Mouse (Mus musculus) embryonic facial prominence, embryonic 11.5 days (tissue): ENCODE results near the gene Usp48. TPM values are rescaled to one million over a fixed set of nuclear protein-coding genes. Genes with fewer than 3 reads are reported as not detected.

Experiments used
- ATAC-seq: fragments of 200-750 bp; cut with Nextera tagmentation; replicated peaks from 2 replicates; pipeline ENCODE4 v1.8.0; 2017; ENCODE audit warnings: low read depth; ENCODE audit not compliant: insufficient number of reproducible peaks, low FRiP score, low TSS enrichment
- DNase-seq: peaks from one replicate; pipeline ENCODE4 v3.0.0-alpha.2; 2015; ENCODE audit warnings: low spot score
- H3K27ac ChIP-seq: fragments of 300-500 bp; sonication (generic); replicated peaks from 2 replicates; pipeline ENCODE4 v1.5.1; 2014; ENCODE audit warnings: mild to moderate bottlenecking, low read depth, low read length, control low read depth
- H3K27me3 ChIP-seq: fragments of 300-500 bp; sonication (generic); 2 replicates; pipeline ENCODE4 v1.6.1; 2014; ENCODE audit warnings: mild to moderate bottlenecking, low read length, moderate library complexity, mixed read lengths; ENCODE audit not compliant: control insufficient read depth, insufficient read depth
- H3K36me3 ChIP-seq: fragments of 300-500 bp; sonication (generic); replicated peaks from 2 replicates; pipeline ENCODE4 v1.6.1; 2014; ENCODE audit warnings: low read depth, mild to moderate bottlenecking, low read length, moderate library complexity, mixed read lengths; ENCODE audit not compliant: control insufficient read depth, insufficient read depth
- H3K4me1 ChIP-seq: fragments of 300-500 bp; sonication (generic); 2 replicates; pipeline ENCODE4 v1.6.1; 2014; ENCODE audit warnings: low read length, mixed read lengths; ENCODE audit not compliant: control insufficient read depth, insufficient read depth
- H3K4me2 ChIP-seq: fragments of 300-500 bp; sonication (generic); 2 replicates; pipeline ENCODE4 v1.6.1; 2014; ENCODE audit warnings: low read depth, mild to moderate bottlenecking, control low read depth, low read length, moderate library complexity
- H3K4me3 ChIP-seq: fragments of 300-500 bp; sonication (generic); 2 replicates; pipeline ENCODE4 v1.5.1; 2014; ENCODE audit warnings: low read depth, low read length, control low read depth
- H3K9ac ChIP-seq: fragments of 300-500 bp; sonication (generic); replicated peaks from 2 replicates; pipeline ENCODE4 v1.6.1; 2014; ENCODE audit warnings: mild to moderate bottlenecking, control low read depth, low read length
- H3K9me3 ChIP-seq: fragments of 300-500 bp; sonication (generic); replicated peaks from 2 replicates; pipeline ENCODE4 v1.6.1; 2016; ENCODE audit warnings: mild to moderate bottlenecking, low read length, inconsistent platforms, mixed read lengths; ENCODE audit not compliant: control insufficient read depth
- WGBS: fragments of 180-500 bp; shearing (Covaris S2); extraction: QIAGEN DNeasy Blood & Tissue Kit; methylation state at CpG from one replicate; pipeline ENCODE4 v1.1.7; 2014; 5-methylcytosine and 5-hydroxymethylcytosine counted together
- polyA plus RNA-seq: library from polyadenylated mRNA; unstranded; fragments of >200 nt; fragmentation: Nextera tagmentation; extraction: Ambion mirVana; gene quantifications from 2 replicates; pipeline ENCODE4 v1.2.1, GENCODE M21; 2014

Usp48 gene
- 76.7 and 84.0 TPM in 2 replicates for polyA plus RNA-seq

- Histone ChIP-seq H3K9me3 (no peaks in the 10 kb centered on the region), H3K27me3 (no peaks in the 10 kb centered on the region), H3K4me1 (no peaks in the 10 kb centered on the region), H3K27ac (peak within 1 kb of the TSS; percentile 91), H3K9ac (peak within 1 kb of the TSS; percentile 88), H3K36me3 (no peaks in the 10 kb centered on the region), H3K4me3 (peak within 1 kb of the TSS; percentile 95), H3K4me2 (peak within 1 kb of the TSS; percentile 54)
- DNase-seq = peak; percentile 100
- WGBS = under 1% methylated on average over 85 of the region's 92 CpGs
- ATAC-seq = peak; percentile 91
These were observed at the start of gene Usp48 for GRCm38 (mm10) chr4:137593601-137594495. TSS of gene Usp48 (plus strand) at chr4:137593755.

GRCm38 (mm10) chr4:137545568-137545967 is 48.0 kb upstream of the Usp48 start:
- Histone ChIP-seq H3K36me3 (peaks cover 9% of the 10 kb centered on the region), H3K4me1 (no peaks in the 10 kb centered on the region), H3K9me3 (no peaks in the 10 kb centered on the region), H3K9ac (no peak overlapping the region), H3K27ac (no peak overlapping the region), H3K27me3 (no peaks in the 10 kb centered on the region), H3K4me2 (no peak overlapping the region), H3K4me3 (no peak overlapping the region)
- 93% methylated on average over 9 of the region's 9 CpGs for WGBS
- ATAC-seq = no peak
- no peak for DNase-seq

- Histone ChIP-seq H3K27ac (no peak overlapping the region), H3K4me1 (no peaks in the 10 kb centered on the region), H3K27me3 (no peaks in the 10 kb centered on the region), H3K4me2 (no peak overlapping the region), H3K36me3 (peaks cover 8% of the 10 kb centered on the region), H3K4me3 (no peak overlapping the region), H3K9ac (no peak overlapping the region), H3K9me3 (no peaks in the 10 kb centered on the region)
- WGBS = 77% methylated on average over 5 of the region's 5 CpGs
- ATAC-seq = no peak
- peak; percentile 62 for DNase-seq
These were observed 47.5 kb upstream of the Usp48 start for GRCm38 (mm10) chr4:137546003-137546525.

- Histone ChIP-seq H3K9ac (no peak overlapping the region), H3K27me3 (no peaks in the 10 kb centered on the region), H3K4me1 (no peaks in the 10 kb centered on the region), H3K9me3 (no peaks in the 10 kb centered on the region), H3K4me2 (no peak overlapping the region), H3K27ac (no peak overlapping the region), H3K4me3 (no peak overlapping the region), H3K36me3 (peaks cover 14% of the 10 kb centered on the region)
- no peak for ATAC-seq
- DNase-seq = no peak
- WGBS = 97% methylated on average over 17 of the region's 17 CpGs
These were observed 40.1 kb upstream of the Usp48 start for GRCm38 (mm10) chr4:137553466-137553865.

- H3K9ac ChIP-seq = no peak overlapping the region
- no peaks in the 10 kb centered on the region for H3K4me1 ChIP-seq
- peaks cover 9% of the 10 kb centered on the region for H3K36me3 ChIP-seq
- H3K27ac ChIP-seq = no peak overlapping the region
- WGBS = 89% methylated on average over 16 of the region's 16 CpGs
- DNase-seq (no peak), ATAC-seq (no peak)
- H3K4me3 ChIP-seq = no peak overlapping the region
- no peak overlapping the region for H3K4me2 ChIP-seq
- H3K27me3 ChIP-seq = no peaks in the 10 kb centered on the region
- no peaks in the 10 kb centered on the region for H3K9me3 ChIP-seq
These were observed 36.8 kb upstream of the Usp48 start for GRCm38 (mm10) chr4:137556673-137557210.

- Histone ChIP-seq H3K4me2 (no peak overlapping the region), H3K9ac (no peak overlapping the region), H3K27me3 (no peaks in the 10 kb centered on the region), H3K9me3 (no peaks in the 10 kb centered on the region), H3K4me1 (no peaks in the 10 kb centered on the region), H3K36me3 (no peaks in the 10 kb centered on the region; the same call in none of the 2 replicates), H3K4me3 (no peak overlapping the region), H3K27ac (no peak overlapping the region)
- WGBS = 86% methylated on average over 9 of the region's 9 CpGs
- ATAC-seq (0 out of 2 replicates have a peak, but pooled peaks have one; percentile 42), DNase-seq (no peak)
These were observed 23.7 kb upstream of the Usp48 start for GRCm38 (mm10) chr4:137569873-137570272.

- WGBS = 86% methylated on average over 10 of the region's 10 CpGs
- DNase-seq (no peak), ATAC-seq (no peak)
- peaks cover 7% of the 10 kb centered on the region; the same call in 1 of the 2 replicates for H3K27me3 ChIP-seq
- H3K27ac ChIP-seq = no peak within 1 kb of the TSS
- no peaks in the 10 kb centered on the region for H3K9me3 ChIP-seq
- no peaks in the 10 kb centered on the region for H3K4me1 ChIP-seq
- no peak within 1 kb of the TSS for H3K9ac ChIP-seq
- H3K4me3 ChIP-seq = no peak within 1 kb of the TSS
- H3K4me2 ChIP-seq = no peak within 1 kb of the TSS
- H3K36me3 ChIP-seq = no peaks in the 10 kb centered on the region; the same call in 1 of the 2 replicates
These were observed 19.1 kb upstream of the Usp48 start, which contains the start of gene Ldlrad2 for GRCm38 (mm10) chr4:137574469-137574868. TSS of gene Ldlrad2 (minus strand) at chr4:137574569.

- DNase-seq = no peak
- 96% methylated on average over 12 of the region's 12 CpGs for WGBS
These were observed 16.1 kb upstream of the Usp48 start for GRCm38 (mm10) chr4:137577486-137577885.

More at GRCm38 (mm10) chr4:137577486-137577885, 16.1 kb upstream of the Usp48 start:
- H3K27ac ChIP-seq = no peak overlapping the region
- H3K4me1 ChIP-seq = no peaks in the 10 kb centered on the region
- H3K9me3 ChIP-seq = no peaks in the 10 kb centered on the region
- H3K36me3 ChIP-seq = no peaks in the 10 kb centered on the region
- no peak overlapping the region for H3K4me3 ChIP-seq
- peaks cover 7% of the 10 kb centered on the region; the same call in 1 of the 2 replicates for H3K27me3 ChIP-seq
- ATAC-seq = no peak
- no peak overlapping the region for H3K4me2 ChIP-seq
- H3K9ac ChIP-seq = no peak overlapping the region
